Mouse (Mus musculus) small intestine, adult 2 months (tissue): Measurements from ENCODE around the gene Nupr1. TPM values are rescaled to one million over a fixed set of nuclear protein-coding genes. Genes with fewer than 3 reads are reported as not detected.

Source experiments
- H3K27ac ChIP-seq: fragments of 200-500 bp; 2 replicates; pipeline ENCODE4 v1.5.1; 2012; ENCODE audit warnings: low read depth, low read length, control low read depth, inconsistent platforms; ENCODE audit not compliant: insufficient read depth
- H3K27me3 ChIP-seq: fragments of 200-500 bp; 2 replicates; pipeline ENCODE4 v1.6.1; 2012; ENCODE audit warnings: mild to moderate bottlenecking, moderate library complexity, low read length, inconsistent platforms; ENCODE audit not compliant: control insufficient read depth, insufficient read depth
- H3K36me3 ChIP-seq: fragments of 200-500 bp; 2 replicates; pipeline ENCODE4 v1.6.1; 2012; ENCODE audit warnings: mild to moderate bottlenecking, low read length, control low read depth, inconsistent platforms; ENCODE audit not compliant: control insufficient read depth, insufficient read depth
- H3K4me1 ChIP-seq: fragments of 200-500 bp; 2 replicates; pipeline ENCODE4 v1.6.1; 2012; ENCODE audit warnings: low read length, inconsistent platforms, mixed read lengths; ENCODE audit not compliant: control insufficient read depth, insufficient read depth, insufficient read length
- H3K4me3 ChIP-seq: fragments of 200-500 bp; 2 replicates; pipeline ENCODE4 v1.5.1; 2012; ENCODE audit warnings: low read depth, mild to moderate bottlenecking, control low read depth, inconsistent platforms, low read length, moderate library complexity
- CTCF ChIP-seq: fragments of 200-500 bp; IDR thresholded peaks from 2 replicates; pipeline ENCODE4 v1.5.1; 2012; ENCODE audit warnings: low read depth, mild to moderate bottlenecking, control low read depth, inconsistent platforms, low read length, moderate library complexity, mixed read lengths; ENCODE audit not compliant: insufficient replicate concordance, insufficient read length; ENCODE audit errors: extremely low read depth
- POLR2A ChIP-seq: fragments of 200-500 bp; IDR thresholded peaks from 2 replicates; pipeline ENCODE4 v1.6.1; 2012; ENCODE audit warnings: low read depth, mild to moderate bottlenecking, control low read depth, inconsistent platforms, low read length, moderate library complexity
- WGBS: fragments of 180-500 bp; shearing (Covaris S2); methylation state at CpG from one replicate; pipeline ENCODE4 v1.1.7; 2018; 5-methylcytosine and 5-hydroxymethylcytosine counted together
- polyA plus RNA-seq: library from polyadenylated mRNA; depleted of rRNA; stranded (reverse); fragments of >200 nt; gene quantifications from 2 replicates; pipeline ENCODE4 v1.2.3, GENCODE M21; 2012; rRNA removed

The Nupr1 gene
- 32.5 and 97.9 TPM in 2 replicates for polyA plus RNA-seq

DNA sequence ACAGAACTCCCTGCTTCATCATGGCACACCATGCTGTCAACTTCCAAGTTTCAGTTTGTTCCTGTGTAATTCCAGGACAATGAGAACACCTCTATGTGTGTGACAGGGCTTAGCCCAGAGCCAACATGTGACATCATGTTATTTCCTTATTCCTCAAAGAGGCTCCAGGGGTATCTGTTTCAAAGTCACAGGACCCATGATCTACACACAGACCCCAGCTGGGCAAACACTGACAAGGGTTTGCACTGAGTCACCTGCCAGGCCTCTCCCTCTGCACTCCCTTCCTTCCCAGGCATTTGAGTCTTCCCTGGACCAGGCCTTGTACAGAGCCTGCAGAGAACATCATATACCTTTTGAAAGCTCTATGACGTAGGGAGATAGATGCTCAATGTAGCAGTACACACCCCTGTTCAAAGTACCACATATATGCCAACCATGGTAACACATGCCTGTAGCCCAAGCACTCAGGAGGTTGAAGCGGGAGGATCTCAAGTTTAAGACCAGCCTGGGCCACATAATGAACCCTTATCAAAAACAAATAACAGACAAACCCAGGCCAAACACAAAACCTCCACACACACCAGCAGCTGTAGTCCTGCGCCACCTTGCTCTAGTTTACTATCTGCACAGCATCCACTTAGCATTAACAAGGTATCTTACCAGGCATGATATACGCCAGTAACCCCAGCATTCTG, at the start of gene Nupr1:
Gene Nupr1, minus strand, starts transcription at position 38 of the 695 bp plus-strand sequence.
- Histone ChIP-seq H3K36me3 (no peaks in the 10 kb centered on the region), H3K27me3 (no peaks in the 10 kb centered on the region), H3K4me3 (no peak within 1 kb of the TSS), H3K4me1 (peaks cover 2% of the 10 kb centered on the region; the same call in 1 of the 2 replicates), H3K27ac (no peak within 1 kb of the TSS)
- 47% methylated on average over 4 of the region's 4 CpGs for WGBS
- TF ChIP-seq CTCF (no peak), POLR2A (no peak)

DNA sequence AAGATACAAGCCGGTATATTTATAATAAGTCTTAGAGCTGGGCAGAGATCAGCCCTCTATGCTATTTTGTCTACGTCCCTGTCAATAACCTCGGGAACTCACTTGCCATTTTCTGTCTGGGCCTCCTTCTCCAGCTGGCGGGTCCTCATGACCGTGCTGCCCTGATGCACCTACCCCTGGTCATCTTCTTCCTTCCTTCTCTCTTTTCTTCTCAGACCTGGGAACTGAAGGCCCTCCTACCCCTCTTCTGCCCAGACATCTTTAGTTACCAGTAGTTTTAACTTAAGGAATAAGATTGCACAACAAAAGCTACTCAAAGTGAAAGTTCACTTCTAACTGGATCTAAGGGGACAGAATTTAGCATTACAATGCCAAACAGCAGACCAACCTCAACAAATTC, 49.0 kb upstream of the Nupr1 start:
- no peaks in the 10 kb centered on the region for H3K36me3 ChIP-seq
- H3K27ac ChIP-seq: no peak overlapping the region
- peaks cover 17% of the 10 kb centered on the region; the same call in 1 of the 2 replicates for H3K4me1 ChIP-seq
- WGBS: 75% methylated on average over 5 of the region's 5 CpGs
- TF ChIP-seq CTCF: no peak
- H3K27me3 ChIP-seq: no peaks in the 10 kb centered on the region
- H3K4me3 ChIP-seq: no peak overlapping the region

DNA sequence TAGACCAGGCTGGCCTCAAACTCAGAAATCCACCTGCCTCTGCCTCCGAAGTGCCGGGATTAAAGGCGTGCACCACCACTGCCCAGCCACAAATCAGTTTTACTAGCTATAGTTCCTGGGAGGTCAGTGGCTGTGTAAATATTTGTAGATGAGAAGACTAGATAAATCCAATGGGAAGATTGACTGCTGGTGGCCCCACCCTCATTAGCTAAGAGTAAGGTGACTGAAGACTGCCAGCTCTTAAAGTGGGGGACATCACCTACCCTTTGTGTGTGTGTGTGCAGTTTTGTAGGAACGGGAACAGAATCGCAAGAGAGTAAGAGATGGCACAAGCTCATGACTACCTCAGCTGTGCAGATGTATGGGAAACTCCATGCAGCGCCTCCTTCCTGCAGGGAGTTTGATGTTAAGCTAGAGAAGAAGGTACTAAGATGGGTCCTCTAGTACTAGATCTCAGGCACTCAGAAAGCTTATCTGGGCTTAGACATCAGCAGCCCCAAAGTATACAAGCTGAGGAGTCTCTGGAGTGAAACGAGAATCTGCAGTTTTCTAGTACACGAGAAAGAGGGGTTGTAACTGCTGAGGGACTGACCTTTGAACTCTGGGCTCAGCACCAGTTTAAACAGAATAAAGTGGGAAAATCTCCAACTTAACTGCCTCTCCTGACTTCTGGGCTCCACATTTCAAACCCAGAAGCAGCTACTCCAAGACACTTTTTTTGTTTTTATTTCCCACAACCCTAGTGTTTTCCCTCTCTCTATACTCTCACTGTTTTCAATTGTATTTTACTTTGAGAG, 48.1 kb upstream of the Nupr1 start:
- Histone ChIP-seq H3K36me3 (no peaks in the 10 kb centered on the region), H3K4me1 (peaks cover 17% of the 10 kb centered on the region; the same call in 1 of the 2 replicates), H3K27ac (peak overlapping the region; percentile 36), H3K27me3 (no peaks in the 10 kb centered on the region), H3K4me3 (no peak overlapping the region)
- 28% methylated on average over 8 of the region's 8 CpGs for WGBS
- no peak for TF ChIP-seq CTCF
- no peak for TF ChIP-seq POLR2A

DNA sequence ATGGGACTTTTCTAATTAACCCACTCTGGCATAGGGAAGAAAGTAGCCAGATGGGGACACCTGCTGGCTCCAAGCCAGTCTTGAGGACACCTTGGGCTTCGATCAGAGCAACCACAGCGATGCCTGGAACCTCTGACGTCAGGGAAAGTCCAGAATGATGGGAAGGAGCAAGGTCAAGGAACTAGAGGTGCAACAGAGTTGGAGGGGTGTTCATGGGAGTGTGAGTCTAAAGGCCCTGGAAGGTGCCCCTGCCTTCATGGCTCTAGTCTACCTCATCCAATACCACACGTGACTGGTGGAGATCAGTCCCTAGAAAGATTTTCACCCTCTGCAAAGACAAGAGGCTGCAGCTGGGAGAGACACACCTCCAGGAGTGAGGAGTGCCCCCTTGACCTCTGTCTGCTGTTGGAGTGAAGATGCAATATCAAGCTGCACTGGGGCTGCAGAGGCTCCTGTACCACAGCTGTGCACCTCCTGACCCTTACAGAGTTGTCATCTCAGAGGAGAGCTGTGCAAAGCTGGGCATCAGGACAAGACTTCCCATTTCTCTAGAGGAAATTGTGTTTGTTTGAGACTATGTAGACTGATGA, 46.1 kb upstream of the Nupr1 start:
- TF ChIP-seq POLR2A (no peak), CTCF (no peak)
- 18% methylated on average over 4 of the region's 4 CpGs for WGBS
- H3K36me3 ChIP-seq: peaks cover 9% of the 10 kb centered on the region; the same call in 1 of the 2 replicates
- peak overlapping the region; percentile 43 for H3K27ac ChIP-seq
- H3K4me1 ChIP-seq: peaks cover 17% of the 10 kb centered on the region; the same call in 1 of the 2 replicates
- no peak overlapping the region for H3K4me3 ChIP-seq
- no peaks in the 10 kb centered on the region for H3K27me3 ChIP-seq

DNA sequence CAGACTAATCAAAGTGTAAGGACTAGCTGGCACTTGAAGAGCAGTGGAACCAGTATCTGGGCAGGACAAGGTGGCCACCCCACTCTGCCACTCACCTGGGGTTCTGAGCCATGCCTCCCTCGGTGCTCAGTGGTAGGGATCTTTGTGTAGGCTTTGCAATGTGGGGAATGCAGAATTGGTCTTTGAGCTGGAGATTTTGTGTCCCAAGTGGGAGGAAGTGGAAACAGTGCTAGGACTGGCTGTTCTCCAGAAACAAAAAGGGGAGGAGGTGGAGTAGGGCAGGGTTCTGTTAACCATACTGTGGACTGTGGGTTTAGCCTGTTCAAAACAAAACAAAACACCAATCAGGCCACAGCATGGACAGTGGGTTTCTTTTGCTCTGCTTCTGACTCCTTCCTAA, 45.5 kb upstream of the Nupr1 start, which contains the start of gene Sult1a1:
Gene Sult1a1, minus strand, starts transcription at position 226 of the 400 bp plus-strand sequence.
- 13% methylated on average over 1 of the region's 1 CpGs for WGBS
- peak within 1 kb of the TSS; percentile 20 for H3K4me3 ChIP-seq

DNA sequence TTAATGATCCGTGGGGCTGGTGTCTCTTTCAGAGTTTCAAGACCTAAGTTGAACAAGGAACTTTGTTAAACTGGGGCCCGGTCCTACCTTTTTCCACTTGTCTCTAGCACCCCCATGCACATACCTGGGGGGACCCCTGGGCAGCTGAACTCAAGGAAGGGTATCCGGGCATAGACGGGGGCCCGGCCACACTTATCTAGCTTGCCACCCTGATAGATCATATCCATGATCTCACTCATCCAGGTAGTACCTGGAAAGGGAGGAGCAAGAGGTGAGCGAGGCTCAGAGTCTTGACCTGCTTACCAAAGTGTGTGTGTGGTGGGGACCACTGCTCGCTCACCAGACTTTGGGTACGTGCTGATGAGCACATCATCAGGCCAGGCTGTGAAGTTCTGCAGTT, 44.4 kb upstream of the Nupr1 start:
- H3K4me3 ChIP-seq: no peak overlapping the region
- H3K27ac ChIP-seq: no peak overlapping the region
- H3K4me1 ChIP-seq: peaks cover 15% of the 10 kb centered on the region; the same call in 1 of the 2 replicates
- no peak for TF ChIP-seq POLR2A
- no peak for TF ChIP-seq CTCF
- H3K36me3 ChIP-seq: peaks cover 9% of the 10 kb centered on the region; the same call in 1 of the 2 replicates
- no peaks in the 10 kb centered on the region for H3K27me3 ChIP-seq
- WGBS: 94% methylated on average over 8 of the region's 8 CpGs

More for the DNA sequence above, 45.5 kb upstream of the Nupr1 start, which contains the start of gene Sult1a1:
- H3K27ac ChIP-seq: peak within 1 kb of the TSS; percentile 85
- TF ChIP-seq CTCF (no peak), POLR2A (no peak)
- no peaks in the 10 kb centered on the region for H3K27me3 ChIP-seq
- H3K4me1 ChIP-seq: peaks cover 17% of the 10 kb centered on the region; the same call in 1 of the 2 replicates
- peaks cover 9% of the 10 kb centered on the region; the same call in 1 of the 2 replicates for H3K36me3 ChIP-seq
